Mouse (Mus musculus) heart, adult 2 months (tissue): ENCODE data around the gene Gprc5b. TPM values are rescaled to one million over a fixed set of nuclear protein-coding genes. Genes with fewer than 3 reads are reported as not detected.

Experiments used
- DNase-seq, 2 experiments: peaks; one replicate each; pipeline ENCODE4 v3.0.0; 2021
- H3K27ac ChIP-seq: fragments of 200-600 bp; 2 replicates; pipeline ENCODE4 v1.8.1; 2022
- H3K27me3 ChIP-seq: fragments of 200-500 bp; 2 replicates; pipeline ENCODE4 v1.6.1; 2012; ENCODE audit warnings: mild to moderate bottlenecking, low read length, inconsistent platforms, mixed read lengths; ENCODE audit not compliant: control insufficient read depth, insufficient read depth
- H3K36me3 ChIP-seq: fragments of 200-500 bp; 2 replicates; pipeline ENCODE4 v1.6.1; 2012; ENCODE audit warnings: low read length, inconsistent platforms; ENCODE audit not compliant: control insufficient read depth, insufficient read depth
- H3K4me1 ChIP-seq: fragments of 200-500 bp; 2 replicates; pipeline ENCODE4 v1.6.1; 2011; ENCODE audit warnings: low read length; ENCODE audit not compliant: control insufficient read depth, insufficient read depth
- H3K4me3 ChIP-seq: fragments of 200-600 bp; 2 replicates; pipeline ENCODE4 v1.8.1; 2022
- H3K79me2 ChIP-seq: fragments of 200-500 bp; replicated peaks from 2 replicates; pipeline ENCODE4 v1.6.1; 2012; ENCODE audit warnings: mild to moderate bottlenecking, inconsistent platforms, low read length, moderate library complexity, mixed read lengths; ENCODE audit not compliant: control insufficient read depth, insufficient read depth
- H3K9ac ChIP-seq: fragments of 200-500 bp; 2 replicates; pipeline ENCODE4 v1.6.1; 2012; ENCODE audit warnings: low read depth, mild to moderate bottlenecking, control low read depth, inconsistent platforms, low read length, mixed read lengths
- CTCF ChIP-seq: fragments of 200-600 bp; IDR thresholded peaks from 2 replicates; pipeline ENCODE4 v1.8.1; 2022; ENCODE audit warnings: antibody characterized with exemption, mild to moderate bottlenecking, moderate library complexity
- EP300 ChIP-seq: fragments of 200-500 bp; IDR thresholded peaks from 2 replicates; pipeline ENCODE4 v1.6.1; 2011; ENCODE audit warnings: low read depth, low read length, control low read depth; ENCODE audit not compliant: insufficient read depth
- POLR2A ChIP-seq: fragments of 200-500 bp; IDR thresholded peaks from 2 replicates; pipeline ENCODE4 v1.6.1; 2011; ENCODE audit warnings: mild to moderate bottlenecking, low read depth, low read length, control low read depth; ENCODE audit not compliant: insufficient read depth
- WGBS: fragments of 180-500 bp; shearing (Covaris S2); methylation state at CpG from one replicate; pipeline ENCODE4 v1.1.7; 2018; 5-methylcytosine and 5-hydroxymethylcytosine counted together
- intact Hi-C: fragments of 180-260 bp; cut with DNase I; formaldehyde crosslinking; loops from one replicate; pipeline ENCODE4 v1.15.1; 2025
- polyA plus RNA-seq: library from polyadenylated mRNA; depleted of rRNA; stranded (reverse); fragments of >200 nt; gene quantifications from 2 replicates; pipeline ENCODE4 v1.2.3, GENCODE M21; 2012
- total RNA-seq, 2 experiments: library from RNA; stranded (reverse); gene quantifications; 2 replicates each; pipeline ENCODE4 v1.2.3; 2021

The Gprc5b gene
- total and polyA plus RNA-seq, 3 experiments: 11.3 to 24.0 (median 11.6) TPM

DNA sequence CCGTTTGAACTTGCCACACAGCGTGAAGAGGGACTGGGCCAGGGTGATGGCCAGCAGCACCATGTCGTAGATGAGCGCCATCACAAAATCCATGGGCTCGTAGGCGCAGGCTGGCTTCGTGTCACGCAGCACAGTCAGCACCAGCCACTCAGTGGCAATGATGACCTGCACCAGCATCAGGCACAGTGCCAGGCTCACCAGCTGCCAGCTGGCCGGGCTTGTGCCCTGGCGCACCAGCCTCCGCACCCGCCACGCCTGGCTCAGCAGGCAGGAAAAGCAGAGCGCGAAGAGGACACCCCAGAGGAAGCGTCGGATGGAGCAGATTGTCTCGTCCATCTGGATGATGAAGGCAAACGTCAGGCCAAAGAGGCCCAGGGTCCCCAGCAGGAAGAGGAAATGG, 11.1 kb downstream of the Gprc5b start:
- H3K4me1 ChIP-seq: peaks cover 15% of the 10 kb centered on the region
- 77% methylated on average over 19 of the region's 19 CpGs for WGBS
- H3K79me2 ChIP-seq: 0 out of 2 replicates have a peak, but pooled peaks cover 2% of the 10 kb centered on the region
- no peak overlapping the region for H3K27ac ChIP-seq
- no peak for DNase-seq
- no peaks in the 10 kb centered on the region for H3K27me3 ChIP-seq
- intact Hi-C loops: no loop called here
- TF ChIP-seq EP300: no peak
- no peaks in the 10 kb centered on the region for H3K36me3 ChIP-seq
- H3K4me3 ChIP-seq: no peak overlapping the region
- H3K9ac ChIP-seq: no peak overlapping the region

DNA sequence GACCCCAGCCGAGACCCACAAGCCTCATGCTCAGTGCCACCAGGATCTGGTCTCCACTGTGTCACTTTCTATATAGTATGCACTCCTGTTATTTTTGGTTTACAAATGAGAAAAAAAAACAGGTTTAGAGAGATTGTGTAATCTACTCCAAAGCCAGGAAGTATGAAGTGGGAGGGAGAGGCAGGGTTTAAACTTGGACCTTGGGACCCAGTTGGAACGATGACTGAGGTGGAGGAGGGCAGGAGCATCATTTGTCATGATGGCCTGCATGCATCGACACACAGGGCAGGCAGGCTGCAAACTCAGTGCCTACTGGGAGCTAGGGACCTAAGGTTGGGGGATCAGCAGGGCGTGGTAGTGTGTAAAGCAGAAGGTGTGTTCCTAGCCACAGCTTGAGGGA, 12.4 kb downstream of the Gprc5b start:
- Histone ChIP-seq H3K4me3 (no peak overlapping the region), H3K79me2 (0 out of 2 replicates have a peak, but pooled peaks cover 2% of the 10 kb centered on the region), H3K4me1 (peaks cover 11% of the 10 kb centered on the region), H3K36me3 (no peaks in the 10 kb centered on the region), H3K9ac (no peak overlapping the region), H3K27me3 (no peaks in the 10 kb centered on the region), H3K27ac (no peak overlapping the region)
- intact Hi-C loops: no loop called here
- no peak for DNase-seq
- no peak for TF ChIP-seq CTCF
- TF ChIP-seq POLR2A: no peak
- TF ChIP-seq EP300: no peak
- WGBS: 69% methylated on average over 4 of the region's 4 CpGs

DNA sequence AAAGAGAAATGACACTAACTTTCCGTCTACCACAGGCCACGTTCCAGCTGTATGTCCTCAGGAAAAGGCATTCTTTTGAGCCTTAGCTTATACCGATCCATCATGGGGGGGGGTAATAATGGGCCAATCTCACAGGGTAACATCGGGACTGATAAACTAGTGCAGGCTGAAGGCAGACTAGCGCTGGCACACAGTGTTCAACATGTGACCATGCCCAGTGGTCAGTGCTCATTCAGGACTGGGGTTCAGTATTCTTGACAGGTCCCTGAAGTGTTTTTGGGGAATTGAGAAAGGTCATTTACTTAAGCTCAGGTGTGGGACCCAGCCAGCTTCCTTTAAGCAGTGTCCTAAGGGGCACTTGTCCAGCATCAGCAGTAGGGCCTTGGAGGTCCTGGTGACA, 13.2 kb downstream of the Gprc5b start:
- Histone ChIP-seq H3K4me1 (peaks cover 10% of the 10 kb centered on the region), H3K36me3 (no peaks in the 10 kb centered on the region), H3K27me3 (no peaks in the 10 kb centered on the region), H3K9ac (no peak overlapping the region), H3K27ac (no peak overlapping the region), H3K79me2 (0 out of 2 replicates have a peak, but pooled peaks cover 2% of the 10 kb centered on the region), H3K4me3 (no peak overlapping the region)
- TF ChIP-seq POLR2A (no peak), EP300 (no peak), CTCF (no peak)
- intact Hi-C loops: no loop called here
- no peak for DNase-seq
- 75% methylated on average over 5 of the region's 5 CpGs for WGBS

DNA sequence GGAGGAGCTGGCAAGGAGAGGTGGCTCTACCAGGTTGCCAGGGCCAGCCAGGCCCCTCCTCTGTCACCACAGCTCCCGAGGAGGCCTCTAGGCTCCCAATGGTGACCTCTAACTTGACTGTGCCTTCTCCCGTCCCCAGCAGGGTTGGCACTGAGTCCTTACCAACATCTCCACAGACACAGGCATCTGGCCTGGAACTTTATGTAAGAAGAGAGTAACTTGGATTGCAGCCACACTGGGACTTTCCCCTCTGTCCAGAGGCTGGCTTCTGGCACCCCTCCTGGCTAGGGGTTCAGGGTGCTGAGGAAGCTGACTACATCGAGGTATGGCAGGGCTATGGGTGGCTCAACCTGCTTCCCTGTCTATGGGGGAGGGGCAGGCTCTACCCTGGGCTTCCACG, 13.7 kb downstream of the Gprc5b start:
- WGBS: 31% methylated on average over 4 of the region's 4 CpGs
- Histone ChIP-seq H3K4me3 (no peak overlapping the region), H3K9ac (no peak overlapping the region), H3K36me3 (no peaks in the 10 kb centered on the region), H3K27ac (peak overlapping the region; percentile 38; the same call in 1 of the 2 replicates), H3K79me2 (0 out of 2 replicates have a peak, but pooled peaks cover 2% of the 10 kb centered on the region), H3K27me3 (no peaks in the 10 kb centered on the region), H3K4me1 (peaks cover 11% of the 10 kb centered on the region)
- intact Hi-C loops: no loop called here
- TF ChIP-seq EP300 (no peak), CTCF (no peak), POLR2A (no peak)
- peak in 1 of 2 experiments; percentile 56 for DNase-seq

DNA sequence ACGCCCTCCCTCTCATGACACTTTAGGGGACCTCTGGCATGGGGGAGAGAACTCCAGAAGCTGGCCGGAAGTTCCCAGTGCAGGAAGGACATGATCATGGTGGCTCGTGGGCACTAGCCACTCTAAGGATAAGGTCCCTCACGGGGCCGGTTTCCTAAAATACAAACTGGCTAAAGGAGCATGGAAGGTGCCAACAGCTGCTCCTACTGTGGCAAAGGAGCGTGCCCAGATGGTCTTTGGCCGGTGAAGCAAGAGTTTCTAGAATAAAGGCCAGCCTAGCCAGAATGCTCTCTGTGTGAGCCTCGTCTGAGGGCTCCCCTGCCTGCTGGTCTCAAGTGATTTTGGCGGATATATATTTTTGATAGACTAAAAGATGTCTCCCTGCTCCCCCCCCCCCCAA, 15.3 kb downstream of the Gprc5b start:
- H3K4me1 ChIP-seq: peaks cover 13% of the 10 kb centered on the region
- intact Hi-C loops: no loop called here
- H3K79me2 ChIP-seq: 0 out of 2 replicates have a peak, but pooled peaks cover 2% of the 10 kb centered on the region
- H3K27me3 ChIP-seq: no peaks in the 10 kb centered on the region
- H3K9ac ChIP-seq: no peak overlapping the region
- TF ChIP-seq POLR2A (no peak), CTCF (no peak), EP300 (no peak)
- no peak overlapping the region for H3K4me3 ChIP-seq
- 59% methylated on average over 9 of the region's 9 CpGs for WGBS
- H3K36me3 ChIP-seq: no peaks in the 10 kb centered on the region
- DNase-seq: no peak
- H3K27ac ChIP-seq: no peak overlapping the region

DNA sequence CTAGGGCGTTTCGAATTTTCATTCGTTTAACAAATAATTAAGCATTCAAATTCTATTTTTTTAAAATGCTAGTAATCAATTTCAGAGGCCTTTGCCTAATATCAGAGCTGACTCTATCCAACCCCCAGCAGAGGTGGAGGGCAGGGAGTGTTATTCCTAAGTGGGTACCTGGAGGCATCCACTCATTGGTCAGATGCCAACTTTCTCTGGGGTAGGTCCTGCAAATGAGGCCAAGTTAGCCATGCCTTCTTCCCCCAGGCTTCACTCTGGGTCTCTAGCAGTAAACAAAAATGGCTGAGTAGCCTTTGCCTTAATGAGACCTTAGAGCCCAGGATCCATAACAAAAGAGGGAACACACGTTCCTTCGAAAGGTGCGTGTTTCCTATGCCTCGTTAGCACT, 15.9 kb downstream of the Gprc5b start:
- no peaks in the 10 kb centered on the region for H3K27me3 ChIP-seq
- H3K36me3 ChIP-seq: no peaks in the 10 kb centered on the region
- no peak overlapping the region for H3K4me3 ChIP-seq
- no peak for TF ChIP-seq CTCF
- TF ChIP-seq EP300: no peak
- no peak for TF ChIP-seq POLR2A
- no peak overlapping the region for H3K9ac ChIP-seq
- intact Hi-C loops: no loop called here
- no peak for DNase-seq
- no peak overlapping the region for H3K27ac ChIP-seq
- peaks cover 11% of the 10 kb centered on the region for H3K4me1 ChIP-seq
- 0 out of 2 replicates have a peak, but pooled peaks cover 2% of the 10 kb centered on the region for H3K79me2 ChIP-seq
- 92% methylated on average over 7 of the region's 7 CpGs for WGBS
